Mouse (Mus musculus) stomach, postnatal 0 days (tissue): Measurements from ENCODE around the gene Ntm.

Experiments
- CTCF ChIP-seq: IDR thresholded peaks from 2 replicates; pipeline ENCODE4 v1.5.1; 2016; ENCODE audit warnings: antibody characterized with exemption, low read depth, mild to moderate bottlenecking, moderate library complexity
- EP300 ChIP-seq: optimal IDR thresholded peaks from 2 replicates; pipeline ENCODE3; 2016; ENCODE audit warnings: antibody characterized with exemption

DNA sequence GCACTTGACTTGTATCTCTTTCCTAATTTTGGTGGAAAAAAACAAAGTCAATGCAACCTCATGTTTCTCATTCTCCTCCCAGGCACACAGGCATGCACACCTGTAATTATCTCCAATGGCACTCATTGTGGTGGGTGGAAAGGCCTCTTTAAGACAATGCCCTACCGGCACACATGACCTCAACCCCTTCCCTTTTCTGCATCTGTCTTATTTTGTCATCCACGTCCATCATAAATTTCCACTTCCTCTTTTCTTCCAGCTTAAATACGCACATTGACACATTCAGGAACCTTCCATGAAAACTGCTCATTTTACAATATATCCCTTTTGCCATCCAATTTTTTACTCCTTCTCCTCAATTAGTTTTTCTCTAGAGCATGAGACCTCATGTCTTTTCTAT is 74.2 kb downstream of the Ntm start:
- no peak for TF ChIP-seq CTCF
- no peak for TF ChIP-seq EP300
